Mouse (Mus musculus): ENCODE results near the gene Olfr1318. TPM values are rescaled to one million over a fixed set of nuclear protein-coding genes. Genes with fewer than 3 reads are reported as not detected.

Gene Olfr1318
- polyA plus RNA-seq (2015; fragmentation: Nextera tagmentation; extraction: Ambion mirVana): not detected in 2 replicates

DNA sequence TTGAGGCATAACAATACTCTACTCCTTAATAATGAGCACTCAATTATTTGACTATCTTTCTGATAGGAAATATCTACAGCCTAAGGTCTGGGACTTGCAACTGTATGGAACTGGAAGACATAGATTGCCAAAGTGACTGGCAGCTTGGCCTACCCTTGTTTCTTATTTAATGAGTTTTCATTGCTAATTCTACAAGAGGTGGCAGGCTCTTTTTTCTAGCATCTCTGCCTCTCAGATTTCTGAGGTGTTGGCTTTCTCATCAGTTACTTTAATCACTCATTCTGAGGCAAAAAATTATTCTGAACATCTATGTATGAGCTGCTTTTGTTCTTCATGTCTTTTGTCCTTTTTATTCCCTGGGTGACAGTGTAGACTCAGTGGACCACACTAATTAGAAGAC is at the start of gene Olfr1318:
Gene Olfr1318, plus strand, starts transcription at position 301 of the 400 bp plus-strand sequence.
- Histone ChIP-seq H3K9me3 (replicated peaks) (no peaks in the 10 kb centered on the region), H3K9ac (no peak within 1 kb of the TSS), H3K27ac (no peak within 1 kb of the TSS), H3K4me2 (no peak within 1 kb of the TSS), H3K4me1 (replicated peaks) (no peaks in the 10 kb centered on the region), H3K27me3 (no peaks in the 10 kb centered on the region), H3K4me3 (no peak within 1 kb of the TSS), H3K36me3 (no peaks in the 10 kb centered on the region)
- no peak for ATAC-seq (replicated peaks; ENCODE audit: insufficient number of reproducible peaks, insufficient read depth, low FRiP score, low read depth)

DNA sequence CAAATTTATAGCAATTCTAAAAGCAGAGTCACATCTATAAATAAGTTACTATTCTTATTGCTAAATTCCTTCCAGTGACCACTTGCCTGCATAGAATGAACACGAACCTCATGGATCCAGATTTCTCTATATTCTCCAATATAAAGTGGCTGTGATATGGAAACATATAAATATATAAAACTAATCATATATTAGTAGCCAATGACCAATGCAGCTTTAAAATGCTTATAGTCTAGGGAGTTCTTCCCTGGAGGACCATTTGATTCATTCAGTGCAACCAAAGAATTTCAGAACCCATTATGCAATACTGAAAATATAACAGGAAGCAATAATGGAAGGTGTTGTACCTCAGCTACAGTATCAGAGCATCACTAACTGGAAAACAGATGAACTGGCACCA is 38.7 kb upstream of the Olfr1318 start, which contains the start of gene Olfr1315-ps1:
Gene Olfr1315-ps1, minus strand, starts transcription at position 101 of the 400 bp plus-strand sequence.
- Histone ChIP-seq H3K36me3 (no peaks in the 10 kb centered on the region), H3K4me2 (no peak within 1 kb of the TSS), H3K9ac (no peak within 1 kb of the TSS), H3K27ac (no peak within 1 kb of the TSS), H3K9me3 (replicated peaks) (no peaks in the 10 kb centered on the region), H3K4me1 (replicated peaks) (no peaks in the 10 kb centered on the region), H3K27me3 (no peaks in the 10 kb centered on the region), H3K4me3 (no peak within 1 kb of the TSS)
- ATAC-seq (replicated peaks; ENCODE audit: insufficient number of reproducible peaks, insufficient read depth, low FRiP score, low read depth): no peak
- 61% methylated on average over 1 of the region's 1 CpGs for WGBS

DNA sequence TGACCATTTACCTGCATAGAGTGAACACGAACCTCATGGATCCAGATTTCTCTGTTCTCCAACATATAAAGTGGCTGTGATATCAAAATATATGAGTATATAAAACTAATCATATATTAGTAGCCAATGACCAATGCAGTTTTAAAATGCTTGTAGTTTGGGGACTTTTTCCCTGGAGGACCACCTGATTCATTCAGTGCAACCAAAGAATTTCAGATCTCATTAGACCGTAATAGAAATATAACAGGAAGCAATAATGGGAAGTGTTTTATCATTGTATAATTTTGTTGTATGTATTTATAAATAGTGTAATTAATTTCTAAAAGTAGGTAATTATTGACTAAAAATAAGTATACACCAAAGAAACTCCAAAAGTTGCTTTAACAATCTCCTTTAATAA is 19.1 kb upstream of the Olfr1318 start, which contains the start of gene Olfr1316:
Gene Olfr1316, minus strand, starts transcription at position 101 of the 400 bp plus-strand sequence.
- Histone ChIP-seq H3K9ac (no peak within 1 kb of the TSS), H3K27me3 (no peaks in the 10 kb centered on the region), H3K4me3 (no peak within 1 kb of the TSS), H3K4me2 (no peak within 1 kb of the TSS), H3K4me1 (replicated peaks) (no peaks in the 10 kb centered on the region), H3K9me3 (replicated peaks) (no peaks in the 10 kb centered on the region), H3K27ac (no peak within 1 kb of the TSS), H3K36me3 (no peaks in the 10 kb centered on the region)
- WGBS: 87% methylated on average over 2 of the region's 2 CpGs
- ATAC-seq (replicated peaks; ENCODE audit: insufficient number of reproducible peaks, insufficient read depth, low FRiP score, low read depth): no peak

DNA sequence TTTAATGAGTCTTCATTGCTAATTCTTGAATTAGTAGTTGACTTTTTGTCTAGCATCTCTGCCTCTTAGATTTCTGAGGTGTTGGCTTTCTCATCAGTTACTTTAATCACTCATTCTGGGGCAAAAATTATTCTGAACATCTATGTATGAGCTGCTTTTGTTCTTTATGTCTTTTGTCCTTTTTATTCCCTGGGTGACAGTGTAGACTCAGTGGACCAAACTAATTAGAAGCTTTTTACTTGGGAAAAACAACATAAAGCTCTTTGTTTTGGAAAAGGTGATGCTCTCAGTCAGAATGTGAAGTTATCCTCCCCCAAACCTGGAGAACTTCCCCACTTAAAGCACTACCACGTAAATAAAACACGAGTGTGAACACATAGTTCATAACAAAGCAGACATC is 14.0 kb upstream of the Olfr1318 start, which contains the start of gene Olfr1317:
Gene Olfr1317, plus strand, starts transcription at position 301 of the 400 bp plus-strand sequence.
- Histone ChIP-seq H3K9ac (no peak within 1 kb of the TSS), H3K36me3 (no peaks in the 10 kb centered on the region), H3K9me3 (replicated peaks) (no peaks in the 10 kb centered on the region), H3K27ac (no peak within 1 kb of the TSS), H3K4me1 (replicated peaks) (no peaks in the 10 kb centered on the region), H3K4me2 (no peak within 1 kb of the TSS), H3K4me3 (no peak within 1 kb of the TSS), H3K27me3 (no peaks in the 10 kb centered on the region)
- WGBS: 69% methylated on average over 2 of the region's 2 CpGs
- ATAC-seq (replicated peaks; ENCODE audit: insufficient number of reproducible peaks, insufficient read depth, low FRiP score, low read depth): no peak

DNA sequence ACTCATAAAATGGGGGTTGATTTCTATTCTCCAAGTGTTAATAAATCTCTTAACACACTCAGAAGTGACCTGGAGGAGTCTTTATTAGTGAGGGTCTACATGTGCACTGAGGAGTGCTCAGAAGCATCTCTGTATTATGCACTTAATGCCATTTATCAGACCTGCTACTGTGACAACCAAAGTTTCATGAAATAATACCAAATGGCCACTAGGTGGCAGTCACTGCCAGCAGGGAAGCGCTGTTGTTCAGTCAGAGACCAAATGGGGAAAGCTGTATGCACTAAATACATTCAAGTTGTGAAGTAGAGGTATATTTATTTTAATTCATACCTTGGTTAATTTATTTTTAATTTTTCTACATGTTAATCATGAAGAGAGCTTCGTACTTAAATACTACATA is 42.9 kb downstream of the Olfr1318 start:
- 2% methylated on average over 2 of the region's 2 CpGs for WGBS
- Histone ChIP-seq H3K9ac (no peak overlapping the region), H3K36me3 (no peaks in the 10 kb centered on the region), H3K4me2 (no peak overlapping the region), H3K4me1 (replicated peaks) (no peaks in the 10 kb centered on the region), H3K4me3 (no peak overlapping the region), H3K9me3 (replicated peaks) (no peaks in the 10 kb centered on the region), H3K27ac (no peak overlapping the region), H3K27me3 (no peaks in the 10 kb centered on the region)
- no peak for ATAC-seq (replicated peaks; ENCODE audit: insufficient number of reproducible peaks, insufficient read depth, low FRiP score, low read depth)

DNA sequence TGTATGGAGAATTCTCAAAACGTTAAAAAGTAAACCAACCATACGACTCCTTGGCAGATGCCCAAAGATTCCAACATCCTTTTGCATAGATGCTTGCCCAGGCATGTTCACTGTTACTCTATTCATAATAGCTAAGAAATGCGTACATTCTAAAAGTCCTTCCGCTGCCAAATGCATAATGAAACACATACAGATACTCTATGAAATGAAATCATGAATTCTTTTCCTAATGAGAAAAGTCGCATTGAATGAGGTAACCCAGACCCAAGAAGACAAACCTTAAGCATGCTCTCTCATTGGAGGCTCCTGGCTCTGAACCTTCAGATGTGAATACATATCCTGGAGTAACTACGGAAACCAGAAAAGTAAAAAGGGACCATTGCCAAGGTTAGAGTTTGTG is 49.1 kb downstream of the Olfr1318 start:
- H3K9me3 ChIP-seq (replicated peaks): no peaks in the 10 kb centered on the region
- H3K27ac ChIP-seq: no peak overlapping the region
- no peak overlapping the region for H3K9ac ChIP-seq
- WGBS: 58% methylated on average over 6 of the region's 6 CpGs
- H3K36me3 ChIP-seq: no peaks in the 10 kb centered on the region
- ATAC-seq (replicated peaks; ENCODE audit: insufficient number of reproducible peaks, insufficient read depth, low FRiP score, low read depth): no peak
- no peaks in the 10 kb centered on the region for H3K4me1 ChIP-seq (replicated peaks)
- H3K4me2 ChIP-seq: no peak overlapping the region
- H3K27me3 ChIP-seq: no peaks in the 10 kb centered on the region
- no peak overlapping the region for H3K4me3 ChIP-seq

Other genes starting within 250 kb of the Olfr1318 start
- not detected in 2 replicates for gene Olfr1306, start 237.9 kb upstream of the Olfr1318 start, polyA plus RNA-seq (2015; fragmentation: Nextera tagmentation; extraction: Ambion mirVana)
- gene Olfr1307, start 204.8 kb upstream of the Olfr1318 start, polyA plus RNA-seq (2015; fragmentation: Nextera tagmentation; extraction: Ambion mirVana): not detected in 2 replicates
- gene Olfr1308, start 189.3 kb upstream of the Olfr1318 start, polyA plus RNA-seq (2015; fragmentation: Nextera tagmentation; extraction: Ambion mirVana): not detected in 2 replicates
- not detected in 2 replicates for gene Olfr1309, start 163.9 kb upstream of the Olfr1318 start, polyA plus RNA-seq (2015; fragmentation: Nextera tagmentation; extraction: Ambion mirVana)
- not detected in 2 replicates for gene Olfr1310, start 141.5 kb upstream of the Olfr1318 start, polyA plus RNA-seq (2015; fragmentation: Nextera tagmentation; extraction: Ambion mirVana)
- not detected in 2 replicates for gene Olfr1311, start 129.8 kb upstream of the Olfr1318 start, polyA plus RNA-seq (2015; fragmentation: Nextera tagmentation; extraction: Ambion mirVana)
- gene Olfr1312, start 104.0 kb upstream of the Olfr1318 start, polyA plus RNA-seq (2015; fragmentation: Nextera tagmentation; extraction: Ambion mirVana): not detected in 2 replicates
- gene Olfr1313, start 76.4 kb upstream of the Olfr1318 start, polyA plus RNA-seq (2015; fragmentation: Nextera tagmentation; extraction: Ambion mirVana): not detected in 2 replicates
- gene Olfr1314, start 57.4 kb upstream of the Olfr1318 start, polyA plus RNA-seq (2015; fragmentation: Nextera tagmentation; extraction: Ambion mirVana): not detected in 2 replicates
- gene Olfr1315-ps1, start 38.8 kb upstream of the Olfr1318 start, polyA plus RNA-seq (2015; fragmentation: Nextera tagmentation; extraction: Ambion mirVana): not detected in 2 replicates
- gene Olfr1316, start 19.2 kb upstream of the Olfr1318 start, polyA plus RNA-seq (2015; fragmentation: Nextera tagmentation; extraction: Ambion mirVana): not detected in 2 replicates
- not detected in 2 replicates for gene Olfr1317, start 13.9 kb upstream of the Olfr1318 start, polyA plus RNA-seq (2015; fragmentation: Nextera tagmentation; extraction: Ambion mirVana)
- gene Lpcat4, start 85.3 kb downstream of the Olfr1318 start, polyA plus RNA-seq (2015; fragmentation: Nextera tagmentation; extraction: Ambion mirVana): 10.4 and 11.9 TPM in 2 replicates
- gene Nutm1, start 105.1 kb downstream of the Olfr1318 start, polyA plus RNA-seq (2015; fragmentation: Nextera tagmentation; extraction: Ambion mirVana): not detected in 2 replicates
- gene Nop10, start 107.7 kb downstream of the Olfr1318 start, polyA plus RNA-seq (2015; fragmentation: Nextera tagmentation; extraction: Ambion mirVana): 159 and 160 TPM in 2 replicates
- 9.6 and 11.4 TPM in 2 replicates for gene Slc12a6, start 111.6 kb downstream of the Olfr1318 start, polyA plus RNA-seq (2015; fragmentation: Nextera tagmentation; extraction: Ambion mirVana)
- not detected in 2 replicates for gene Gm21985, start 112.1 kb downstream of the Olfr1318 start, polyA plus RNA-seq (2015; fragmentation: Nextera tagmentation; extraction: Ambion mirVana)
- gene Emc4, start 213.8 kb downstream of the Olfr1318 start, polyA plus RNA-seq (2015; fragmentation: Nextera tagmentation; extraction: Ambion mirVana): 92.2 and 97.4 TPM in 2 replicates
- 19.9 and 20.6 TPM in 2 replicates for gene Katnbl1, start 225.0 kb downstream of the Olfr1318 start, polyA plus RNA-seq (2015; fragmentation: Nextera tagmentation; extraction: Ambion mirVana)